Mouse (Mus musculus): ENCODE measurements around the gene Rnf121. TPM values are rescaled to one million over a fixed set of nuclear protein-coding genes. Genes with fewer than 3 reads are reported as not detected.

Gene Rnf121
- 10 to 100 TPM; 18.2 to 27.3 TPM for total RNA-seq (2023)

GRCm38 (mm10) chr7:102065046-102065891 is at the start of gene Rnf121, which contains the start of the genes Xndc1 and Xntrpc:
Rnf121 (minus strand) TSS chr7:102065469.
Xndc1 (plus strand) TSS chr7:102065511.
Xntrpc (plus strand) TSS chr7:102065713.

GRCm38 (mm10) chr7:102109171-102109570 is 43.9 kb upstream of the Rnf121 start, which contains the start of gene Art5:
Art5 (minus strand) TSS chr7:102109489.

GRCm38 (mm10) chr7:102101487-102101886 is 36.2 kb upstream of the Rnf121 start, which contains the start of gene Art1:
Art1 (plus strand) TSS chr7:102101743.

GRCm38 (mm10) chr7:102082816-102083215 is 17.5 kb upstream of the Rnf121 start, which contains the start of gene Trpc2:
Trpc2 (plus strand) TSS chr7:102083116.

GRCm38 (mm10) chr7:102018590-102018989 is 46.7 kb downstream of the Rnf121 start, which contains the start of gene Il18bp:
Il18bp (minus strand) TSS chr7:102018690.

Other genes with a start within 250 kb of the Rnf121 start
- gene Phox2a, start 247.2 kb downstream of the Rnf121 start, total RNA-seq (2023) = not detected
- 10 to 100 TPM; 58.4 to 64.3 TPM for gene Inppl1, start 227.2 kb downstream of the Rnf121 start, total RNA-seq (2023)
- gene Folr2, start 208.3 kb downstream of the Rnf121 start, total RNA-seq (2023) = 1 to 10 TPM; 3.9 to 4.3 TPM
- 10 to 100 TPM; 29.9 to 30.6 TPM for gene Anapc15, start 201.8 kb downstream of the Rnf121 start, total RNA-seq (2023)
- gene Folr1, start 194.7 kb downstream of the Rnf121 start, total RNA-seq (2023) = not detected
- gene Lamtor1, start 159.6 kb downstream of the Rnf121 start, total RNA-seq (2023) = 100 to 1,000 TPM; 105 to 108 TPM
- gene Tomt, start 159.1 kb downstream of the Rnf121 start, total RNA-seq (2023) = not detected
- gene Lrrc51, start 131.6 kb downstream of the Rnf121 start, total RNA-seq (2023) = under 1 TPM in 1 of 2 experiments, not detected in 1; 0.88 TPM
- 100 to 1,000 TPM; 137 to 142 TPM for gene Numa1, start 131.4 kb downstream of the Rnf121 start, total RNA-seq (2023)
- 10 to 100 TPM; 28.8 to 30.0 TPM for gene Il18bp, start 46.8 kb downstream of the Rnf121 start, total RNA-seq (2023)
- 1 to 10 TPM; 8.4 to 9.7 TPM for gene Xndc1, start within 50 bp of the Rnf121 start, total RNA-seq (2023)
- gene Xntrpc, start 244 bp upstream of the Rnf121 start, total RNA-seq (2023) = 1 to 10 TPM in 1 of 2 experiments, under 1 TPM in 1; 0.52 to 1.5 TPM
- under 1 TPM in 1 of 2 experiments, not detected in 1; 0.94 TPM for gene Trpc2, start 17.6 kb upstream of the Rnf121 start, total RNA-seq (2023)
- gene Art1, start 36.3 kb upstream of the Rnf121 start, total RNA-seq (2023) = not detected
- not detected for gene Art5, start 44.0 kb upstream of the Rnf121 start, total RNA-seq (2023)
- gene Chrna10, start 51.4 kb upstream of the Rnf121 start, total RNA-seq (2023) = not detected
- gene Nup98, start 144.7 kb upstream of the Rnf121 start, total RNA-seq (2023) = 10 to 100 TPM; 95.1 to 96.2 TPM
- gene Pgap2, start 144.7 kb upstream of the Rnf121 start, total RNA-seq (2023) = 10 to 100 TPM; 48.1 to 65.1 TPM
- 100 to 1,000 TPM; 434 to 437 TPM for gene Rhog, start 190.6 kb upstream of the Rnf121 start, total RNA-seq (2023)
- 10 to 100 TPM; 51.8 to 52.0 TPM for gene Stim1, start 202.3 kb upstream of the Rnf121 start, total RNA-seq (2023)